Mouse (Mus musculus) c-Kit-positive CD71-positive TER-119-positive erythroid progenitor cells, embryonic 14.5 days (primary cell): Measurements from ENCODE around the gene Wdr91.

ENCODE experiments used
- DNase-seq: peaks from one replicate; pipeline ENCODE4 v3.0.0-alpha.2; 2013; ENCODE audit warnings: low spot score

Wdr91 gene

GRCm38 (mm10) chr6:34862791-34863403 lies 47.8 kb downstream of the Wdr91 start, which contains the start of gene Tmem140:
Gene Tmem140 (plus strand): TSS chr6:34863146.
- DNase-seq, result no peak

- DNase-seq, result no peak
These were observed 48.3 kb downstream of the Wdr91 start for GRCm38 (mm10) chr6:34862381-34862780.

GRCm38 (mm10) chr6:34861546-34862053 lies 49.1 kb downstream of the Wdr91 start:
- DNase-seq, result no peak

- no peak for DNase-seq
These were observed 78.3 kb downstream of the Wdr91 start for GRCm38 (mm10) chr6:34832352-34832751.
